Mouse (Mus musculus): ENCODE measurements at regions not wholly inside any gene's neighbourhood (a gene's known extent, or its start where the extent isn't known, plus 50 kb on each side); places are given as distances from the start of the nearest gene placed in this dataset.

DNA sequence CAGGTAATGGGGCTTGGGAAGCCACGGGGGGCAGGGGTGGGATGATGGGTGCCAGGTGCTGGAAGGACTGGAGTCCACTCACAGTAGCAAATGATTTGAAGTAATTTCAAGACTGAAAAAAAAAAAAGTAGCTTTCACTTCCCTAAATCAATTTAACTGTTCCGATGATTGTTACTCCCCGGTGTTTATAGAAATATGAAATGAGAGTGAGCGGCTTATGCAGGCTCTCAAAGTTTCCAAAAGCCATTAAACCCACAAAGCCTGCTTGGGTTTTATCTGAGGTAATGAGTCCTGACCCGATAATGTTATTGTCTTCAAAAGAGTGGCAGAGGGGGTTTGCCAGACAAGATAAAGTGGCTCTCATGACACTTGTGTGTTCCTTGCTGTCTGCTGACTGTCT, 82.9 kb downstream of the Qrsl1 start:
- Histone ChIP-seq H3K27ac (no peak overlapping the region), H3K4me3 (no peak overlapping the region)
- no peak for DNase-seq (ENCODE audit: low spot score in 2 of 2)
- no peak for TF ChIP-seq CTCF (conservative IDR thresholded peaks at IDR 0.05)

DNA sequence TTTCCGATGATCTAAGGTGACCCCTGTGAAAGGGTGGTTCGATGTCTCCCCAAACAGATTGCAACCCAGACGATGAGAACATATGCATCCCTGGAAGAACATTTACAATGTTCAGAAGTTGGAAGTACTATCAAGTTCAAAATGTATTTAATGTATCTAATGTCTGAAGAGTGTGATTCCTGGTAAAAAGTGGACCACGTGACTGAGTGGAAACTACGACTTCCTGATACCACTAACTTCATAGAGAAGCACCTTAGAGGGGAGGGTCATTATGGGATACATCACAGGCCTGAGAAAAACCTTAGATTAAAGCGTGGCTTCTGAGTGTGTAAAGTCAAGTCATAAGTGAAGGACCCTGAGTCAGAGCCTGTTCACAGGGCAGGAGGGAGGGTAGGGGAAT, 82.1 kb downstream of the Qrsl1 start:
- H3K4me3 ChIP-seq, result no peak overlapping the region
- no peak for DNase-seq (ENCODE audit: low spot score in 2 of 2)
- H3K27ac ChIP-seq, result no peak overlapping the region
- TF ChIP-seq CTCF (conservative IDR thresholded peaks at IDR 0.05), result no peak

DNA sequence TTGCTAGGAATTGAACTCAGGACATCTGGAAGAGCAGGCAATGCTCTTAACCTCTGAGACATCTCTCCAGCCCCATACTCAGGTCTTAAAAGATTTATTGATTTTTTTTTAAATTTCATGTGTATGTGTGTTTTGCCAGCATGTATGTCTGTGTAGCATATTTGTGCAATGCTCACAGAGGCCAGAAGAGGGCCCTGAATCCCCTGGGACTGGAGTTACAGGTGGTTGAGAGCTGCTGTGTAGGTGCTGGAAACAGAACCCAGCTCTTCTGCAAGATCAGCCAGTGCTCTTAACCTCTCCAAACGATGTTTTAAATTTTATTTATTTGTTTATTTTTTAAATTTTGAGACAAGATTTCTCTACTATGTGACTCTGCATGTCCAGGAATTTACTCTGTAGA, 78.9 kb downstream of the Qrsl1 start:
- Histone ChIP-seq H3K4me3 (no peak overlapping the region), H3K27ac (no peak overlapping the region)
- DNase-seq (ENCODE audit: low spot score in 2 of 2), result no peak
- TF ChIP-seq CTCF (conservative IDR thresholded peaks at IDR 0.05), result 0 out of 2 replicates have a peak, but pooled peaks have one; percentile 11

DNA sequence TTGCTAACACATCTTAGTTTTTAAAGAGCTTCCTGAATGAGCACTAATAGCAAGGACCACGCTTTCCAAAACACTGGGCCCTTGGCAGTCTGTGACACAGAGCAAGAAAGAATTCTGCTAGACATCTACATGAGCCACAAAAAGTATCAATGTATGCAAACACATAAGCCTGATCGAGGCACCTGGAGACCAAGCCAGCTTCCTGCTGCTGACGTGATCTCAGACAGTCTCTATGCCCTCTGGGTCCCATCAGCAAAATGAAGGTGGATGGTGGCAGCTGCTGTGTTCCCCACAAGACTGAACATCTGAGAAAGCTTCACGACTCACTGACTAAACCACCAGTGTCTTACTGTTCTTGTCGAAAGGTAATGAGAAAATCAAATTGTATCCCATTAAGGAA, 77.5 kb downstream of the Qrsl1 start:
- Histone ChIP-seq H3K4me3 (no peak overlapping the region), H3K27ac (no peak overlapping the region)
- no peak for DNase-seq (ENCODE audit: low spot score in 2 of 2)
- TF ChIP-seq CTCF (conservative IDR thresholded peaks at IDR 0.05), result no peak
